Mouse (Mus musculus) bone marrow macrophage, adult 2 months (primary cell): Measurements from ENCODE around the gene 6430571L13Rik. TPM values are rescaled to one million over a fixed set of nuclear protein-coding genes. Genes with fewer than 3 reads are reported as not detected.

Experiments used
- H3K27ac ChIP-seq: 2 replicates; pipeline ENCODE4 v1.5.1; 2012; ENCODE audit warnings: low read depth, low read length; ENCODE audit not compliant: insufficient read depth
- H3K4me1 ChIP-seq: 2 replicates; pipeline ENCODE4 v1.6.1; 2012; ENCODE audit warnings: low read length; ENCODE audit not compliant: control insufficient read depth, insufficient read depth
- H3K4me3 ChIP-seq: 2 replicates; pipeline ENCODE4 v1.5.1; 2012; ENCODE audit warnings: mild to moderate bottlenecking, low read length, moderate library complexity; ENCODE audit not compliant: insufficient read depth
- CTCF ChIP-seq: IDR thresholded peaks from 2 replicates; pipeline ENCODE4 v1.5.1; 2012; ENCODE audit warnings: low read depth, mild to moderate bottlenecking, low read length, moderate library complexity
- POLR2A ChIP-seq: IDR thresholded peaks from 2 replicates; pipeline ENCODE4 v1.6.1; 2012; ENCODE audit warnings: mild to moderate bottlenecking, low read depth, low read length, borderline replicate concordance
- polyA plus RNA-seq: library from polyadenylated mRNA; stranded (reverse); fragments of >200 nt; gene quantifications from 2 replicates; pipeline ENCODE4 v1.2.4, GENCODE M21; 2012; ENCODE audit not compliant: missing spikeins, insufficient read depth, insufficient read length

The 6430571L13Rik gene
- polyA plus RNA-seq, 1 experiment = not detected

DNA sequence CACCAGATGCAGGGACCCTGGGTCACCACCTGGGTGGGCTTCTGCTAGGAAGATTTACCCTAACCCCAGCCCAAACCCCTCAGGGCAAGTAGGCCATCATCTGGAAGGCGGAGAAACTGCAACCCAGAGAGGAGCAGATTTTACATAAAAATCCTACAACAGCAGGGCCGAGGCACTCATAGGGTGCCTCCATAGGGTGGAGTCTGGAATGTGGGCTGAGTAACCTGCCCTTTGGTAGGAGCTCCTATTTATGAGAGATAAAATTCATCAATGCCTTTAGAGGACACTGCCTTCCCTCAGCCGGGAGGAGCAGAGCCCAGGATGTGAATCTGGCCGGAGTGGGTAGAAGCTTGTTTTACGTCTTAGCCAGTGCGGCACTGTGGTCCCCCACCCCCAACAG is 41.5 kb upstream of the 6430571L13Rik start:
- Histone ChIP-seq H3K4me3 (no peak overlapping the region), H3K27ac (no peak overlapping the region), H3K4me1 (peaks cover 18% of the 10 kb centered on the region)
- TF ChIP-seq CTCF = no peak
- TF ChIP-seq POLR2A = no peak

DNA sequence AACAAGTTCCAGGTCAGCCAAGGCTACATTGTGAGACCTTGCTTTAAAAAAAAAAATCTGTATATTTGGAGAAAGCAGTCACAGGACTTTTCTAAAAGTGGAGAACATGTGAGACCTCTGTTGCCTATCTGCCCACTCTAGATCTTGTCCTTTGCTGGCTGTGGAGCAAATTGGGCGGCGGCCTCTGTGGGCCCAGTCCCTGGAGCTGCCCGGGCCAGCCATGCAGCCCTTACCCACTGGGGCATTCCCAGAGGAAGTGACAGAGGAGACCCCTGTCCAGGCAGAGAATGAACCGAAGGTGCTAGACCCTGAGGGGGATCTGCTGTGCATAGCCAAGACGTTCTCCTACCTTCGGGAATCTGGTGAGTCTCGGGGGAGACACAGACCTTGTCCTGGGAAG is 40.6 kb upstream of the 6430571L13Rik start:
- TF ChIP-seq CTCF (no peak), POLR2A (no peak)
- Histone ChIP-seq H3K27ac (no peak overlapping the region), H3K4me1 (peaks cover 15% of the 10 kb centered on the region), H3K4me3 (no peak overlapping the region)

DNA sequence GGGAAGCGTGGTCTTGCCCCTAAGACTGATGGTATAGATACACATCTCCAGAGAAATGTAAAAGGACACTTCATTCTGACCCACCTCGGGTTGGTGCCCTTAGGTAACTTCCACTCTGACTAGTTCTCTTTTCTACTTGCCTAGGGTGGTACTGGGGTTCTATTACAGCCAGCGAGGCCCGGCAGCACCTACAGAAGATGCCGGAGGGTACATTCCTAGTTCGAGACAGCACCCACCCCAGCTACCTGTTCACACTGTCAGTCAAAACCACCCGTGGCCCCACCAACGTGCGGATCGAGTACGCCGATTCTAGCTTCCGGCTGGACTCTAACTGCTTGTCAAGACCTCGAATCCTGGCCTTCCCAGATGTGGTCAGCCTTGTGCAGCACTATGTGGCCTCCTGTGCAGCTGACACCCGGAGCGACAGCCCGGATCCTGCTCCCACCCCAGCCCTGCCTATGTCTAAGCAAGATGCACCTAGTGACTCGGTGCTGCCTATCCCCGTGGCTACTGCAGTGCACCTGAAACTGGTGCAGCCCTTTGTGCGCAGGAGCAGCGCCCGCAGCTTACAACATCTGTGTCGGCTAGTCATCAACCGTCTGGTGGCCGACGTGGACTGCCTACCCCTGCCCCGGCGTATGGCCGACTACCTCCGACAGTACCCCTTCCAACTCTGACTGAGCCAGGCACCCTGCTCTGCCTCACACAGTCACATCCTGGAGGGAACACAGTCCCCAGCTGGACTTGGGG is 40.0 kb upstream of the 6430571L13Rik start:
- Histone ChIP-seq H3K4me1 (peaks cover 14% of the 10 kb centered on the region), H3K27ac (no peak overlapping the region), H3K4me3 (no peak overlapping the region)
- TF ChIP-seq POLR2A (no peak), CTCF (no peak)

DNA sequence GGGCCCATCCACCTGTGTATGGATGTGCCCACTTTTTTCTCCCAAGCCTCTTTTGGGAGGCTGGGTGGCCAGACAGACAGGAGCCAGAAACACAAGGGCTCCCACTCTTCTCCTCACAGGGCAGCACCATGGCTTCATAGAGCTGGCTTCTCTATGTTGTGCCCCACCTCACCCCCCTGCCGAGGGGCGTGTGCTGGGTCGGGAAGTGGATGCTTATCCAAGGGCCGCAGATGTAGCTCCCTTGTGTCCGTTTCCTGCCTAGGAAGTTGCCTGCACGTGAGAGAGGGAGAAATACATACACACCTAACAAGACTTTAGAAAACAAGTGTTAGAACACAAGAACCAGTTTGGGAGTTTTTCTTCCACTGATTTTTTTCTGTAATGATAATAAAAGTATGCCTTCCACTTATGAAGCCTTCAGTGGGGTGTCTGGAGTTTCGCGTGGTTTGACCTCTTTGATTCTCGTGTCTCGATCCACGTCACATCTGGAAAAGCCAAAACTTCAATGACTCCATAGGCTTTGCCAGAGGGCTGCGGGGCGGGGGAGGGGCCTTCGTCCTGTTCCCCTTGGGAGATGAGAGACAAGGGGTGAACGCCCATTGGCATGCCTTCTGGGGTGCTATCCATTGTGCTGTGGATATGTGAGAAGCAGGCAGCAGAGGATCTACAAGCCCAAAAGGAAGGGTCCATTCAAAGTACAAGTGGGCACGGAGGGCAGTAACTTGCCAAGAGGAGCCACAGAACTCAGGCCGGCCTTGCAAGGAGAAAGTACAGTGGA is 38.7 kb upstream of the 6430571L13Rik start:
- TF ChIP-seq CTCF (no peak), POLR2A (no peak)
- H3K27ac ChIP-seq = no peak overlapping the region
- H3K4me1 ChIP-seq = peaks cover 23% of the 10 kb centered on the region
- no peak overlapping the region for H3K4me3 ChIP-seq

DNA sequence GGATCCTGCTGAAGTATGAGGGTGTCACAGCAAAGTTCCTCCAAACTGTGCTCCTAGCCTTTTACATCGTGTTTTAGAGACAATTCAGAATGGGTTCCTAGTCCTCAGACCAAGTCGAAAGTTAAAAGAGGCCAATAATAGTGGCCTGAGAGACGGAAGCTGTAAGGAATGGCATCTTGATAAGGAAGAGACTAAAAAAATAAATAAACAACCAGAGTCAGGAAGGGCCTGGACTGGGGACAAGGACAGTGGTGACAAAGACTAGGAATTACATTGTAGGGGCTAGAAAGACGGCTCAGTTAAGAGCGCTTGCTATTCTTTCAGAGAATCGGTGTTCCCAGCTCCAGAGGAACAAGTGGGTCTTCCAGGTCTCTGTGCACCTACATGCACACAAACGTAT is 37.8 kb upstream of the 6430571L13Rik start:
- TF ChIP-seq POLR2A (no peak), CTCF (no peak)
- no peak overlapping the region for H3K4me3 ChIP-seq
- H3K4me1 ChIP-seq = peaks cover 31% of the 10 kb centered on the region
- H3K27ac ChIP-seq = no peak overlapping the region

DNA sequence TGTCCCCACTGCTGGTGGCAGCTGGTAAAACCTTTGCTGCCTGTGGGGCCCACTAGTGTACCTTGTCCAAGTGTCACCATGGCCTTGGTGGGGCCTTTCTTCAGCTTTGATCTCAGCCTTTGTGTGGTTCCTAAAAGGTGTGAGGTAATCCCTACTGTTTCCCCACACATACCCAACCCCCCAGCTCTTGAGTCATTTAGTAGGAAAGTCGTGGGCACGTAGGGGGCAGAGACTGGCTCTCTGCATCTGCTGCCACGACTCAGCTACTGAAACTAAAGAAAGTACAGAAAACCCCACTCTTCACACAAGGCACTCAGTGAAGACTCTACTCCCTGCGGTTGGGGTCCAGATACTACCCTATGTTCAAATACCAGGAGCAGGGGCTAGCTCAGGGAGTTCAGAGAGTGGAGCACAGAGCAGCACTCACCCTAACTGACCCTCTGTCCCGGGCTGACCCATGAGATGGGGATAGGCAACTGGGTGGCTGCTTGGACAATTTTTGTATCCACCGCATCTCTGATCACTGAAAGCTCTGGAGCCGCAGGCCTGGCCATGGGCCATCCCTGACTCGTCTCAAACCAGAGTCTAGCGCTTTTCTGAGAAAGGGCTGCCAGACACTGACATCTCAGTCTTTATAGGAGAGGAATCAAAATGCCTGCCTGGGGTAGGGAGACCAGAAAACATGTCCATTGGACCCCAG is 37.1 kb upstream of the 6430571L13Rik start:
- H3K4me3 ChIP-seq = no peak overlapping the region
- H3K4me1 ChIP-seq = peaks cover 32% of the 10 kb centered on the region
- H3K27ac ChIP-seq = no peak overlapping the region
- TF ChIP-seq POLR2A = no peak
- no peak for TF ChIP-seq CTCF

DNA sequence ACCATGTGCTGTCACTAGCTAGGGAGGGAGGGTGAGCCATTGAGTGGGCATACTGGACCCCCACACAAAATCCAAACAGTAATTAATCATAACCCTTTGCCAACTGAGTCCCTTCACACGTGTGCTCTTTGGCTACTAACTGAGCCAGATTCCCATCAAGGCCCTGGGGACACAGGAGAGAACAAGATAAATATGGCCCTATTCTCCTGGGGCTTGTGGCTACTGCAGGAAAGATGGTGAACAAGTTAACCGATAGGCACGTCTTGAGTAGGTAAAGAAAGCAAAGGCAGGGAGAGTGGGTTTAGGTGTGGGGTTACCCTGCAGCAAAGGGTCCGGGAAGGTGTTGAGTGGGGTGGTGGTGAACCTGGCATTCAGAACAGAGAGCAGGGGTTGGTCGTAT is 36.5 kb upstream of the 6430571L13Rik start:
- no peak overlapping the region for H3K27ac ChIP-seq
- H3K4me3 ChIP-seq = no peak overlapping the region
- H3K4me1 ChIP-seq = peaks cover 32% of the 10 kb centered on the region
- TF ChIP-seq CTCF = no peak
- TF ChIP-seq POLR2A = no peak

DNA sequence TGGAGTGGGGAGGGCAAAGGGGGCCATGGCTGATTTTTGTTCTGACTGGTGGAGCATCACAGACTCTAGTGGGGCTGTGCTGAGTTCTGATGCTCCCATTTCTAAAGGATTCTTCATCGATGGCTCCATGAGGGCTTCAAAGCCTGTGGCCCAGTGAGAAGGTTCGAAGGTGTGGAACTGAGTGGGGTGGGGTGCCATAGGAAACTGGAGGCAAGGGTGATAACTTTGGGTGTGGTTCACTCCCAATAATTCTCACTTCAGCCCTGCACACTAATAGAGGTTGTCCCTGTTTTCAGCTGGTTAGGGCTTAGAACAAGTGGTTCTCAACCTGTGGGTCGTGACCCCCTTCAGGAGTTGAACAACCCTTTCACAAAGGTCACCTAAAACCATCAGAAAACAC is 36.0 kb upstream of the 6430571L13Rik start:
- Histone ChIP-seq H3K4me1 (peaks cover 32% of the 10 kb centered on the region), H3K27ac (no peak overlapping the region), H3K4me3 (no peak overlapping the region)
- no peak for TF ChIP-seq POLR2A
- no peak for TF ChIP-seq CTCF

DNA sequence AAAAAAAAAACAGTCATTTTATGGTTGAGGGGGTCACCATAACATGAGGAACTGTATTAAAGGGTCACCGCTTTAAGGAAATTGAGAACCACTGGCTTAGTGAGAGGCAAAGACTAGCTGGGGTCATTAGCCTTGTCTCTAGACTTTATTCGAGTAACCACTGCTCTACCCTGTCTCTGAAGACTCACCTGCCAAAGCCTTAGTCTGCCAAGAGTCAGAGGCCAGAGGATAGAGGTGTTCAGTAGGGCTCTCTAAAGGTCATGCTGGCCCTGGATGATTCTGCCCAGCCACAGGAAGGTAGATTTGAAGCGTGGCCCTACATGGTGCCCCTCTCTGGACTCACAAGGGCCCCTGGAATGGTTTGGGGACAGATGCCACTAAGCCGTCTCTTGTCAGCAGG is 35.4 kb upstream of the 6430571L13Rik start:
- no peak for TF ChIP-seq CTCF
- no peak for TF ChIP-seq POLR2A
- Histone ChIP-seq H3K4me3 (no peak overlapping the region), H3K4me1 (peaks cover 32% of the 10 kb centered on the region), H3K27ac (no peak overlapping the region)
